ENCODE assay signal across 22 mouse cellular contexts in the genomic region with DNA sequence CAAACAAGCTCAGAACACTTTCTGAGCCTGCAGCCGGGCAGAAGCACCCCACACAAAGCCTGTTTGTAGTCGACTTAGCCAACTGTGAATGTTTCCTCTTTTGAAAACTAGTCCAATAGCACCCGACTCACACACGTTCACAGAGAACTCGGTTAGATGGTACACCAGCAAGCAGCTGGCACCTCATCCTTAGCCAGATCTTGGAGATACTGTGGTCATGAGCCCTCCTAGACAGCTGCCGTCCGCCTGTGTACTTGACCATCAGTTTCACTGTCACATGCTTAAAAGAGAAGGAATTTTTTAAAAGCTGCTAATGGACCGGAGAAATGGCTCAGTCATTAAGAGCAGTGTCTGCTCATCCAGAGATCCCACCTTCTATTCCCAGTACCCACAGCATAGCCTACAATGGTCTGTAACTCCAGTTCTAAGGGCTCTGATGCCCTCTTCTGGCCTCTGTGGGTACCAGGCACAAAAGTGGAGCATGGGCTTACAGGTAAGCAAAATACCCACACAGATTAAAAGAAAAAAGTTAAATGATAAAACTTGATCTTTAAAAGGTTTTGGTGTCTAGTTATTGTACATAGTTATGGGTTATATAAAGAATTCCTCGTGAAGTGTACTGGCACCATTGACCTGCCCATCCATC. TPM values are rescaled to one million over a fixed set of nuclear protein-coding genes. Genes with fewer than 3 reads are reported as not detected.
DNase-seq lines count a peak whose midpoint lies in the region; ATAC-seq and TF ChIP-seq lines count a peak whose summit lies in the region.
"Had no signal": no experiment of that assay in that cellular context is flagged by ENCODE, and none has a peak within 500 bp of the region (broad histone marks: within the 10 kb centered on the region; RNA-seq: fewer than 3 reads in every experiment).

No protein-coding gene starts in this region.

- no peak for TF ChIP-seq POLR2A in ES-Bruce4 (IDR thresholded peaks at IDR 0.05; ENCODE audit: insufficient read depth, low read length)

- no peak overlapping the region for H3K4me2 ChIP-seq in forebrain, postnatal 0 days (ENCODE audit: low read depth)
- no peak overlapping the region for H3K4me2 ChIP-seq in forebrain, embryonic 15.5 days (replicated peaks)
- no peak overlapping the region for H3K4me2 ChIP-seq in liver, embryonic 14.5 days (ENCODE audit: low read depth)
- H3K4me2 ChIP-seq in liver, embryonic 12.5 days = no peak overlapping the region
- H3K4me2 ChIP-seq: embryonic facial prominence, embryonic 13.5 days; kidney, embryonic 15.5 days; limb, embryonic 12.5 days; neural tube, embryonic 12.5 days had no signal

- H3K9ac ChIP-seq in forebrain, postnatal 0 days = no peak overlapping the region
- H3K9ac ChIP-seq in forebrain, embryonic 15.5 days (replicated peaks) = no peak overlapping the region
- no peak overlapping the region for H3K9ac ChIP-seq in liver, embryonic 14.5 days (replicated peaks)
- H3K9ac ChIP-seq in liver, embryonic 12.5 days = no peak overlapping the region
- H3K9ac ChIP-seq in ES-Bruce4 (ENCODE audit: low read depth, poor library complexity, severe bottlenecking) = no peak overlapping the region
- H3K9ac ChIP-seq: embryonic facial prominence, embryonic 13.5 days; kidney, embryonic 15.5 days; limb, embryonic 12.5 days; neural tube, embryonic 12.5 days had no signal

- TF ChIP-seq EP300 in liver, embryonic 14.5 days (IDR thresholded peaks at IDR 0.05; ENCODE audit: low read depth) = no peak
- TF ChIP-seq EP300 in ES-Bruce4 (IDR thresholded peaks at IDR 0.05; ENCODE audit: insufficient read depth, low read depth, low read length) = no peak

- H3K27ac ChIP-seq in forebrain, postnatal 0 days (ENCODE audit: low read depth, low read length) = no peak overlapping the region
- no peak overlapping the region for H3K27ac ChIP-seq in forebrain, embryonic 15.5 days (replicated peaks)
- no peak overlapping the region for H3K27ac ChIP-seq in liver, embryonic 14.5 days
- no peak overlapping the region for H3K27ac ChIP-seq in liver, embryonic 12.5 days
- H3K27ac ChIP-seq in ES-Bruce4 (ENCODE audit: insufficient read depth, low read length) = no peak overlapping the region
- H3K27ac ChIP-seq: embryonic facial prominence, embryonic 13.5 days; forebrain, embryonic 10.5 days; kidney, embryonic 15.5 days; limb, embryonic 12.5 days; neural tube, embryonic 12.5 days had no signal

- 0 out of 2 replicates have a peak, but pooled peaks have one; percentile 4 for TF ChIP-seq CTCF in forebrain, postnatal 0 days (IDR thresholded peaks at IDR 0.05; ENCODE audit: low read depth)
- peak; percentile 42 for TF ChIP-seq CTCF in liver, embryonic 14.5 days (IDR thresholded peaks at IDR 0.05; ENCODE audit: low read depth)
- peak; percentile 33 for TF ChIP-seq CTCF in ES-Bruce4 (IDR thresholded peaks at IDR 0.05; ENCODE audit: low read depth, low read length)

- H3K36me3 ChIP-seq in forebrain, postnatal 0 days (ENCODE audit: insufficient read depth) = no peaks in the 10 kb centered on the region
- H3K36me3 ChIP-seq in forebrain, embryonic 15.5 days = no peaks in the 10 kb centered on the region
- no peaks in the 10 kb centered on the region for H3K36me3 ChIP-seq in liver, embryonic 14.5 days (replicated peaks; ENCODE audit: control insufficient read depth, insufficient read depth, low read depth)
- no peaks in the 10 kb centered on the region for H3K36me3 ChIP-seq in liver, embryonic 12.5 days
- H3K36me3 ChIP-seq in ES-Bruce4 (ENCODE audit: control insufficient read depth, insufficient read depth, low read length, poor library complexity, severe bottlenecking) = no peaks in the 10 kb centered on the region
- H3K36me3 ChIP-seq: embryonic facial prominence, embryonic 13.5 days; forebrain, embryonic 10.5 days; kidney, embryonic 15.5 days; limb, embryonic 12.5 days; neural tube, embryonic 12.5 days had no signal

- H3K4me3 ChIP-seq in forebrain, postnatal 0 days (ENCODE audit: low read depth, low read length) = no peak overlapping the region
- no peak overlapping the region for H3K4me3 ChIP-seq in forebrain, embryonic 15.5 days
- no peak overlapping the region for H3K4me3 ChIP-seq in liver, embryonic 14.5 days (ENCODE audit: insufficient read depth in 1 of 2, low read depth in 2 of 2, low read length in 2 of 2)
- no peak overlapping the region for H3K4me3 ChIP-seq in liver, embryonic 12.5 days
- H3K4me3 ChIP-seq in ES-Bruce4 (ENCODE audit: low read depth, low read length) = no peak overlapping the region
- H3K4me3 ChIP-seq: embryonic facial prominence, embryonic 13.5 days; forebrain, embryonic 10.5 days; kidney, embryonic 15.5 days; limb, embryonic 12.5 days; neural tube, embryonic 12.5 days had no signal

- 78% methylated on average over 9 of the region's 9 CpGs for WGBS in forebrain, postnatal 0 days
- WGBS in forebrain, embryonic 15.5 days = 80% methylated on average over 9 of the region's 9 CpGs
- WGBS in liver, embryonic 14.5 days (ENCODE audit: insufficient replicate concordance) = 60% methylated on average over 9 of the region's 9 CpGs
- 70% methylated on average over 9 of the region's 9 CpGs for WGBS in liver, embryonic 12.5 days (ENCODE audit: insufficient replicate concordance)

- no peaks in the 10 kb centered on the region for H3K9me3 ChIP-seq in forebrain, postnatal 0 days (ENCODE audit: low read length)
- H3K9me3 ChIP-seq in forebrain, embryonic 15.5 days = no peaks in the 10 kb centered on the region
- H3K9me3 ChIP-seq in liver, embryonic 14.5 days (ENCODE audit: control insufficient read depth, low read length) = no peaks in the 10 kb centered on the region
- H3K9me3 ChIP-seq in liver, embryonic 12.5 days (replicated peaks) = no peaks in the 10 kb centered on the region
- H3K9me3 ChIP-seq in ES-Bruce4 (replicated peaks; ENCODE audit: control insufficient read depth, insufficient read depth, low read length, poor library complexity, severe bottlenecking) = no peaks in the 10 kb centered on the region
- H3K9me3 ChIP-seq: embryonic facial prominence, embryonic 13.5 days; forebrain, embryonic 10.5 days; kidney, embryonic 15.5 days; limb, embryonic 12.5 days; neural tube, embryonic 12.5 days had no signal

- no peaks in the 10 kb centered on the region for H3K4me1 ChIP-seq in forebrain, postnatal 0 days (ENCODE audit: insufficient read depth)
- no peaks in the 10 kb centered on the region for H3K4me1 ChIP-seq in forebrain, embryonic 15.5 days
- no peaks in the 10 kb centered on the region for H3K4me1 ChIP-seq in liver, embryonic 14.5 days (replicated peaks; ENCODE audit: control insufficient read depth in 2 of 2, insufficient read depth in 2 of 2, low read length in 1 of 2)
- H3K4me1 ChIP-seq in liver, embryonic 12.5 days = no peaks in the 10 kb centered on the region
- H3K4me1 ChIP-seq in ES-Bruce4 (ENCODE audit: control insufficient read depth, insufficient read depth, low read length) = no peaks in the 10 kb centered on the region
- H3K4me1 ChIP-seq: embryonic facial prominence, embryonic 13.5 days; forebrain, embryonic 10.5 days; kidney, embryonic 15.5 days; limb, embryonic 12.5 days; neural tube, embryonic 12.5 days had no signal

- no peak for DNase-seq in forebrain, postnatal 0 days
- DNase-seq in liver, embryonic 14.5 days (ENCODE audit: low read depth in 3 of 3, low spot score in 3 of 3) = no peak
- peak; percentile 10 for DNase-seq in induced T-regulatory cell, adult 2 months (ENCODE audit: low read depth)
- no peak for DNase-seq in c-Kit-positive CD71-positive TER-119-positive erythroid progenitor cells, embryonic 14.5 days (ENCODE audit: low spot score)
- no peak for DNase-seq in right cerebral cortex, postnatal 10 days (ENCODE audit: low spot score in 2 of 2)
- DNase-seq: adrenal gland, adult 8-10 months; cerebellum, postnatal 25 days; heart, adult 18-20 months; layer of hippocampus, adult 9-11 months; lung, postnatal 10 days; midbrain, embryonic 14.5 days; thymus, postnatal 4 days had no signal

- ATAC-seq in forebrain, postnatal 0 days = no peak
- no peak for ATAC-seq in forebrain, embryonic 15.5 days (replicated peaks)
- ATAC-seq in liver, embryonic 14.5 days (ENCODE audit: insufficient read depth) = no peak
- no peak for ATAC-seq in liver, embryonic 12.5 days
- ATAC-seq: hindbrain, embryonic 16.5 days had no signal

- H3K27me3 ChIP-seq in forebrain, postnatal 0 days (ENCODE audit: insufficient read depth, low read length) = no peaks in the 10 kb centered on the region
- no peaks in the 10 kb centered on the region for H3K27me3 ChIP-seq in forebrain, embryonic 15.5 days
- H3K27me3 ChIP-seq in liver, embryonic 14.5 days (ENCODE audit: control insufficient read depth, insufficient read depth, low read length) = no peaks in the 10 kb centered on the region
- H3K27me3 ChIP-seq in liver, embryonic 12.5 days (replicated peaks) = peaks cover 10% of the 10 kb centered on the region; the same call in 1 of the 2 replicates
- H3K27me3 ChIP-seq in ES-Bruce4 (ENCODE audit: control insufficient read depth, insufficient read depth, low read length, poor library complexity, severe bottlenecking) = no peaks in the 10 kb centered on the region
- H3K27me3 ChIP-seq: embryonic facial prominence, embryonic 13.5 days; limb, embryonic 12.5 days; neural tube, embryonic 12.5 days had no signal

RNA-seq across cellular contexts. Expression of a gene that starts 10.5 kb away (rescaled TPM):
- 46.4 and 47.5 TPM in 2 replicates for total RNA-seq in forebrain, postnatal 0 days (2014; rRNA removed)
- polyA plus RNA-seq in forebrain, postnatal 0 days (2015; fragmentation: Nextera tagmentation; extraction: Ambion mirVana) = 60.9 and 63.7 TPM in 2 replicates
- 84.1 and 88.7 TPM in 2 replicates for polyA plus RNA-seq in forebrain, embryonic 15.5 days (2015; fragmentation: Nextera tagmentation; extraction: Ambion mirVana)
- 0.40 and 0.52 TPM in 2 replicates for polyA plus RNA-seq in liver, embryonic 14.5 days (2012; rRNA removed)
- 0.39 and 0.81 TPM in 2 replicates for polyA plus RNA-seq in liver, embryonic 14.5 days (2014; fragmentation: Nextera tagmentation; extraction: Ambion mirVana)
- 3.9 and 4.0 TPM in 2 replicates for polyA plus RNA-seq in liver, embryonic 12.5 days (2016; fragmentation: Nextera tagmentation; extraction: Ambion mirVana)
- 4.2 and 4.7 TPM in 2 replicates for polyA plus RNA-seq in ES-Bruce4 (2011; ENCODE audit: insufficient read depth, insufficient read length, low read depth, missing spikeins)

RNA-seq across cellular contexts. Expression of a gene that starts 36.4 kb away (rescaled TPM):
- 28.8 and 33.9 TPM in 2 replicates for total RNA-seq in forebrain, postnatal 0 days (2014; rRNA removed)
- 5.1 and 7.6 TPM in 2 replicates for polyA plus RNA-seq in forebrain, postnatal 0 days (2015; fragmentation: Nextera tagmentation; extraction: Ambion mirVana)
- polyA plus RNA-seq in forebrain, embryonic 15.5 days (2015; fragmentation: Nextera tagmentation; extraction: Ambion mirVana) = 6.9 and 8.1 TPM in 2 replicates
- polyA plus RNA-seq in liver, embryonic 14.5 days (2012; rRNA removed) = 4.5 and 6.4 TPM in 2 replicates
- polyA plus RNA-seq in liver, embryonic 14.5 days (2014; fragmentation: Nextera tagmentation; extraction: Ambion mirVana) = 4.5 and 4.9 TPM in 2 replicates
- 7.5 and 7.6 TPM in 2 replicates for polyA plus RNA-seq in liver, embryonic 12.5 days (2016; fragmentation: Nextera tagmentation; extraction: Ambion mirVana)
- 8.3 and 10.0 TPM in 2 replicates for polyA plus RNA-seq in ES-Bruce4 (2011; ENCODE audit: insufficient read depth, insufficient read length, low read depth, missing spikeins)

RNA-seq across cellular contexts. Expression of a gene that starts 46.9 kb away (rescaled TPM):
- not detected in 2 replicates for total RNA-seq in forebrain, postnatal 0 days (2014; rRNA removed)
- polyA plus RNA-seq in forebrain, postnatal 0 days (2015; fragmentation: Nextera tagmentation; extraction: Ambion mirVana) = not detected in 2 replicates
- polyA plus RNA-seq in forebrain, embryonic 15.5 days (2015; fragmentation: Nextera tagmentation; extraction: Ambion mirVana) = not detected in 2 replicates
- polyA plus RNA-seq in liver, embryonic 14.5 days (2012; rRNA removed) = not detected in 2 replicates
- polyA plus RNA-seq in liver, embryonic 14.5 days (2014; fragmentation: Nextera tagmentation; extraction: Ambion mirVana) = not detected in 2 replicates
- polyA plus RNA-seq in liver, embryonic 12.5 days (2016; fragmentation: Nextera tagmentation; extraction: Ambion mirVana) = not detected in 2 replicates
- not detected in 2 replicates for polyA plus RNA-seq in ES-Bruce4 (2011; ENCODE audit: insufficient read depth, insufficient read length, low read depth, missing spikeins)
- total RNA-seq: adrenal gland, adult 8-10 months; heart, adult 18-20 months; heart, postnatal 25 days had no signal
- polyA plus RNA-seq: embryonic facial prominence, embryonic 13.5 days; forebrain, embryonic 10.5 days; hindbrain, embryonic 16.5 days; kidney, embryonic 15.5 days; limb, embryonic 12.5 days; midbrain, embryonic 14.5 days had no signal

Comparison
In these comparisons a context has a peak if more than half of its experiments do, and no peak if none do; other contexts are left out.
1. RNA of a gene that starts 10.5 kb away (polyA plus RNA-seq): 84.1 to 88.7 TPM in forebrain, embryonic 15.5 days and 60.9 to 63.7 TPM in forebrain, postnatal 0 days; 4.2 to 4.7 TPM in ES-Bruce4, 3.9 to 4.0 TPM in liver, embryonic 12.5 days and 0.39 to 0.81 TPM in liver, embryonic 14.5 days; every median in the first group is over 10 times any median in the second.
2. Peak in every context shown above with its lines, with median percentiles within 50 percentile points of each other: CTCF ChIP-seq.